Mouse (Mus musculus) limb, embryonic 14.5 days (tissue): Measurements from ENCODE around the gene Ppp1cc. TPM values are rescaled to one million over a fixed set of nuclear protein-coding genes. Genes with fewer than 3 reads are reported as not detected.
A peak's percentile ranks its signal among the peaks of the same experiment; 100 is the strongest.
"Not testable (repeated sequence)": the region's sequence is repeated elsewhere in the genome, so short reads cannot be mapped to it uniquely, and the experiment has no call there.

Experiments
- ATAC-seq: fragments of 200-750 bp; cut with Nextera tagmentation; 2 replicates; pipeline ENCODE4 v1.8.0; 2017; ENCODE audit warnings: low read depth, moderate number of reproducible peaks, moderate TSS enrichment; ENCODE audit not compliant: low FRiP score
- DNase-seq: peaks from one replicate; pipeline ENCODE4 v3.0.0-alpha.2; 2015; ENCODE audit warnings: low spot score
- H3K27ac ChIP-seq: fragments of 300-500 bp; sonication (generic); replicated peaks from 2 replicates; pipeline ENCODE4 v1.5.1; 2014; ENCODE audit warnings: low read depth, mild to moderate bottlenecking, low read length, moderate library complexity, mixed read lengths
- H3K27me3 ChIP-seq: fragments of 300-500 bp; sonication (generic); 2 replicates; pipeline ENCODE4 v1.6.1; 2014; ENCODE audit warnings: low read length, mixed read lengths; ENCODE audit not compliant: control insufficient read depth, insufficient read depth
- H3K36me3 ChIP-seq: fragments of 300-500 bp; sonication (generic); 2 replicates; pipeline ENCODE4 v1.6.1; 2014; ENCODE audit warnings: mild to moderate bottlenecking, low read length, moderate library complexity, mixed read lengths; ENCODE audit not compliant: control insufficient read depth, insufficient read depth
- H3K4me1 ChIP-seq: fragments of 300-500 bp; sonication (generic); 2 replicates; pipeline ENCODE4 v1.6.1; 2014; ENCODE audit warnings: antibody characterized with exemption, low read length, mixed read lengths; ENCODE audit not compliant: control insufficient read depth, insufficient read depth
- H3K4me2 ChIP-seq: fragments of 300-500 bp; sonication (generic); replicated peaks from 2 replicates; pipeline ENCODE4 v1.6.1; 2014; ENCODE audit warnings: low read depth, mild to moderate bottlenecking, low read length, moderate library complexity; ENCODE audit not compliant: severe bottlenecking
- H3K4me3 ChIP-seq: fragments of 300-500 bp; sonication (generic); replicated peaks from 2 replicates; pipeline ENCODE4 v1.5.1; 2014; ENCODE audit warnings: low read length
- H3K9ac ChIP-seq: fragments of 300-500 bp; sonication (generic); 2 replicates; pipeline ENCODE4 v1.6.1; 2014; ENCODE audit warnings: mild to moderate bottlenecking, low read depth, low read length, moderate library complexity; ENCODE audit not compliant: severe bottlenecking
- H3K9me3 ChIP-seq: fragments of 300-500 bp; sonication (generic); 2 replicates; pipeline ENCODE4 v1.6.1; 2016; ENCODE audit warnings: low read length; ENCODE audit not compliant: control insufficient read depth
- POLR2A ChIP-seq: fragments of 200-500 bp; IDR thresholded peaks from 2 replicates; pipeline ENCODE4 v1.8.0; 2012; ENCODE audit warnings: inconsistent platforms, mild to moderate bottlenecking, moderate library complexity, borderline replicate concordance; ENCODE audit not compliant: insufficient read depth, insufficient read length; ENCODE audit errors: extremely low read depth
- WGBS: fragments of 180-500 bp; shearing (Covaris S2); extraction: QIAGEN DNeasy Blood & Tissue Kit; methylation state at CpG from one replicate; pipeline ENCODE4 v1.1.7; 2014; 5-methylcytosine and 5-hydroxymethylcytosine counted together
- polyA plus RNA-seq, 2 experiments: library from polyadenylated mRNA; depleted of rRNA in 1 of 2; stranded (reverse) in 1 of 2; unstranded in 1 of 2; fragments of >200 nt; fragmentation: Nextera tagmentation in 1 of 2; extraction: Ambion mirVana in 1 of 2; gene quantifications; 2 replicates each; pipeline versions ENCODE4 v1.2.1 to v1.2.3; 2012 to 2014

Gene Ppp1cc
- polyA plus RNA-seq, 2 experiments: 234 to 275 TPM

GRCm38 (mm10) chr5:122146056-122146580, 12.0 kb upstream of the Ppp1cc start:
- Histone ChIP-seq H3K9me3 (no peaks in the 10 kb centered on the region), H3K9ac (no peak overlapping the region), H3K4me1 (peaks cover 10% of the 10 kb centered on the region), H3K4me3 (no peak overlapping the region; the same call in 1 of the 2 replicates), H3K27ac (peak overlapping the region; percentile 90), H3K27me3 (no peaks in the 10 kb centered on the region), H3K4me2 (peak overlapping the region; percentile 37), H3K36me3 (no peaks in the 10 kb centered on the region)
- 7% methylated on average over 10 of the region's 10 CpGs for WGBS
- ATAC-seq: peak; percentile 82
- TF ChIP-seq POLR2A: no peak
- DNase-seq: peak; percentile 79

DNA sequence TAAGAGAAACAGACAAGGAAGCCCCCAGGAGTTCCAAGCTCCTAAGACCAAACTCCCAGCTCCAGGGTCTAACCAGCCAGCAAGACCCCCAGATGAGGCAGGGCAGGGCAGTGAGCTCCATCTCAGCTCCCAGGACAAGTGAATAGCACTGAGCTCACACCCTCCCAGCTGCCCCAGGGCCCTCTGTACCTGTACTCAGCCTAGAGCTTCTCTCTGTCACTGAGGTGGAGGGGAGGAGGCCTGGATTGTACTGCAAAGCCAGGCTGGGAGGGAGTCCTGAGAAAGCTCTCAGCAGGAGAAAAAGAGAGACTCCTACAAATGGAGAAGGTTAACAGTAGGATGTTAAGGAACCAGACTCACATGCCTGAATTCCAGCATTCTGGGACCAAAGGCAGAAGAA, 11.5 kb upstream of the Ppp1cc start:
- no peaks in the 10 kb centered on the region for H3K27me3 ChIP-seq
- no peak overlapping the region for H3K9ac ChIP-seq
- no peak for ATAC-seq
- DNase-seq: no peak
- no peak overlapping the region; the same call in 1 of the 2 replicates for H3K4me3 ChIP-seq
- no peak for TF ChIP-seq POLR2A
- peak overlapping the region; percentile 37; the same call in 1 of the 2 replicates for H3K4me2 ChIP-seq
- H3K27ac ChIP-seq: peak overlapping the region; percentile 90
- H3K4me1 ChIP-seq: peaks cover 10% of the 10 kb centered on the region
- H3K9me3 ChIP-seq: no peaks in the 10 kb centered on the region
- H3K36me3 ChIP-seq: no peaks in the 10 kb centered on the region

DNA sequence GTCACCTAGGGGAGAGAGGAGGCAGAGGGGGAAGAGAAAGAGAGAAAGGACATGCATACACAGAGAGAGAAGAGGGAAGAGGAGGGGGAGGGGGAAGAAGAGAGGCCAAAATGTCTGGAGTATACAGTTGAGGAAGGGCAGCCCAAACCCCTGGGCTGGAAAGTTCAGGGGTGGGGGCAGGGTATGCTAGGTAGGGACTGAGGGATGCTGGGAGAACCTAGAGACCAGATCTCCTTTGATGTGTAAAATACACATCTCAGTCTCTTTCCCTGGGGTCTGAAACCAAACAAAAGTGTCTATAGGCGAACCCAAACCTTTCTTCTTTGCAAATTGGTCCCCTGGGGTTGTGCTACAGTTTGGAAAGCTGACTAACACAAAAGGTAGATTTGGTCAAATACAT, 10.0 kb upstream of the Ppp1cc start:
- Histone ChIP-seq H3K9ac (no peak overlapping the region), H3K4me3 (no peak overlapping the region), H3K4me2 (no peak overlapping the region), H3K27me3 (no peaks in the 10 kb centered on the region), H3K27ac (no peak overlapping the region), H3K36me3 (no peaks in the 10 kb centered on the region), H3K9me3 (no peaks in the 10 kb centered on the region), H3K4me1 (peaks cover 10% of the 10 kb centered on the region)
- TF ChIP-seq POLR2A: no peak
- no peak for DNase-seq
- ATAC-seq: no peak
- 44% methylated on average over 1 of the region's 1 CpGs for WGBS

DNA sequence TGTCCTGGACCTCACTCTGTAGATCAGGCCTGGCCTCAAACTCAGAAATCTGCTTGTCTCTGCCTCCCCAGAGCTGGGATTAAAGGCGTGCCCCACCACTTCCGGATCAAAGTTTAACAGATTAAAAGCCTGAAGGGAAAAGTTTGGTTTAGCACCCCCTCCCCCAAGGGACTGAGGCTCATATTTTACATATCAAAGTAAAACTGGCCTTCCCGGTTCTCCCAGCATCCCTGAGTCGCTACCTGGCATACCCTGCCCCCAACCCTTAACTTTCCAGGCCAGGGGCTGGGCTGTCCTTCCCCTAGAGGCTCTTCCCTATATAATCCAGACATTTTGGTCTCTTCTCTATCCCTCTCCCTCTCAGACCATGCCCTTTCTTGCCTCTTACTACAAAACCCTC, 8.8 kb upstream of the Ppp1cc start:
- Histone ChIP-seq H3K36me3 (no peaks in the 10 kb centered on the region), H3K4me2 (no peak overlapping the region), H3K9ac (no peak overlapping the region), H3K27ac (no peak overlapping the region), H3K4me1 (peaks cover 10% of the 10 kb centered on the region), H3K9me3 (no peaks in the 10 kb centered on the region), H3K27me3 (no peaks in the 10 kb centered on the region), H3K4me3 (no peak overlapping the region)
- ATAC-seq (no peak), DNase-seq (no peak)
- WGBS: 46% methylated on average over 4 of the region's 4 CpGs
- no peak for TF ChIP-seq POLR2A

- not testable (repeated sequence) for H3K4me1 ChIP-seq, DNase-seq, H3K4me3 ChIP-seq, H3K27me3 ChIP-seq, H3K9ac ChIP-seq, ATAC-seq, H3K36me3 ChIP-seq, H3K27ac ChIP-seq, H3K9me3 ChIP-seq, H3K4me2 ChIP-seq
- 83% methylated on average over 5 of the region's 5 CpGs for WGBS
Observed at GRCm38 (mm10) chr5:122152508-122152907, 5.6 kb upstream of the Ppp1cc start.

- no peak overlapping the region for H3K4me2 ChIP-seq
- no peaks in the 10 kb centered on the region for H3K36me3 ChIP-seq
- no peak overlapping the region for H3K4me3 ChIP-seq
- peaks cover 8% of the 10 kb centered on the region for H3K4me1 ChIP-seq
- no peaks in the 10 kb centered on the region for H3K27me3 ChIP-seq
- WGBS: 31% methylated on average over 9 of the region's 14 CpGs
- H3K9ac ChIP-seq: no peak overlapping the region
- ATAC-seq (no peak), DNase-seq (no peak)
- H3K9me3 ChIP-seq: no peaks in the 10 kb centered on the region
- H3K27ac ChIP-seq: no peak overlapping the region
- TF ChIP-seq POLR2A: no peak
Observed at GRCm38 (mm10) chr5:122154006-122154405, 4.1 kb upstream of the Ppp1cc start.
